Mouse (Mus musculus) adrenal gland, postnatal 36 days (tissue): ENCODE data around the gene Morf4l2. TPM values are rescaled to one million over a fixed set of nuclear protein-coding genes. Genes with fewer than 3 reads are reported as not detected.
"Not testable (repeated sequence)": the region's sequence is repeated elsewhere in the genome, so short reads cannot be mapped to it uniquely, and the experiment has no call there.

Experiments used
- DNase-seq, 2 experiments: peaks; one replicate each; pipeline ENCODE4 v3.0.0; 2021; ENCODE audit warnings: mixed read lengths in 1 of 2
- long read RNA-seq, 2 experiments: library from polyadenylated mRNA; stranded (forward); transcript quantifications; one replicate each; pipeline ENCODE4 v2.0.0; 2021; ENCODE audit warnings: borderline sequencing depth in 2 of 2
- total RNA-seq, 2 experiments: library from RNA; stranded (reverse); gene quantifications; 2 replicates each; pipeline ENCODE4 v1.2.3; 2021

Gene Morf4l2
- 100 to 1,000 TPM; 280 to 471 TPM for total RNA-seq
- long read RNA-seq, experiment 1, transcript Morf4l2-202 (4 exons, 1,859 nt): major isoform, 223 of 243 reads
- long read RNA-seq, experiment 1, partial matches to known transcripts: 0 of 243 reads
- long read RNA-seq, experiment 1, other reads (novel, unspliced or antisense): 15 of 243 reads
- long read RNA-seq, experiment 2, transcript Morf4l2-202 (4 exons, 1,859 nt): major isoform, 78 of 83 reads
- long read RNA-seq, experiment 2, partial matches to known transcripts: 0 of 83 reads
- long read RNA-seq, experiment 2, other reads (novel, unspliced or antisense): 2 of 83 reads

DNA sequence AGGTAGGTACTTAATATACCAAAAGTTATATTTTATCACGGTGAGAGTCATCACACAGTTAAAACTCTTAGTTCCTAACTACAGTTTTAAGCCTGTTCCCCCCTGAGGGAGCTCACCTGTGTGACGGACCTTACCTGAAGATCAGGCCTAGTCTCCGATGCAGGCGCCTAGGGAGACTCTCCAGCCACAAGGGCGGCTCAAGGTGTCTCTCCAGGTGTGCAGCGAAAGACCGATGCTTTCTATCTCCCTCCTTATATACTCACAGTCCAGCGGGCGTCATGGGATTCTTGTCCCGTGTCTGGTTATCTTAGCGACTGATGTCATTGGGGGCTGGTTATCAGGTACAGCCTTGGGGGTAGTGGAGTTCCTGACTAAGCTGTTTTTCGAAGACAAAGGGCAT lies at the start of gene Morf4l2:
Gene Morf4l2 (minus strand): TSS at position 232 of the 400 bp plus-strand sequence.
- DNase-seq: no peak

DNA sequence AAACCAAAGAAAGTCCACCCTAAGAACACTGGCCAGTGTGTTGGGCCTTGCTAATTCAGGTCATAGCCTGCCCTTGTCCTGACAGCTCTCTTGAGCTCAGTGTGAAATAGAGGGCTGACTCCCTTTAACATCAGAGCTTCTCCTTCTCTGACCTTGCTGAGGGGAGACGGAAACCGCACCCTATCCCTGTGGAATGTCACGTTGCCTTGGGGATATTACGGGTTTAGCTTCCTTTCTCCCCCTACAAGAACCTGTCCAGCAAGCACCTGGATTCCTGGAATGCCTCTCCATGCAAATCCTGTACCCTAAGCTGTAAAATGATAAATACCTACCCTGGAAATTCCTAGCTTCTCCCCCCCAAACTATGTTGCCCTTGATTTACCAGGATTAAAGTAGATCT lies 46.0 kb upstream of the Morf4l2 start:
- no peak for DNase-seq

DNA sequence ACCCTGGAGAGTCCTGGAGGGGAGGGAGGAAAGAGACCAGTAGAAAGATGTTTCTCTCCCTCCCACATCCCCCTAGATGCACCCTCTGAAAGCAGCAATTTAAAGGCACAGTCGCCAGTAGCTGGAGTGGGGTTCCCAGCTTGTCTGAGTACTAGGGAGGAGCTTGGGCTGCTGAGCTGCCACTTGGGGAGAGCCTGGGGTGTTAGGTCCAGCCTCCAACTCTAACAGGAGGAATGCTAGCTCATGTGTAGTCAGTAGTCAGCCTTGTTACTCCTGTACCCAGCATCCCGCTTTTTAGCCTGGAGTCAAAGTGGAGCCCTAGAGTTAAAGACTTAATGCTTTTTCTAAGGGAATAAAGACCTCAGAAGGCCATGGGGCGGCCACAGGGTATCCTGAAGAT lies 36.6 kb upstream of the Morf4l2 start, which contains the start of gene Glra4:
Gene Glra4 (minus strand): TSS at position 101 of the 400 bp plus-strand sequence.
- no peak for DNase-seq

DNA sequence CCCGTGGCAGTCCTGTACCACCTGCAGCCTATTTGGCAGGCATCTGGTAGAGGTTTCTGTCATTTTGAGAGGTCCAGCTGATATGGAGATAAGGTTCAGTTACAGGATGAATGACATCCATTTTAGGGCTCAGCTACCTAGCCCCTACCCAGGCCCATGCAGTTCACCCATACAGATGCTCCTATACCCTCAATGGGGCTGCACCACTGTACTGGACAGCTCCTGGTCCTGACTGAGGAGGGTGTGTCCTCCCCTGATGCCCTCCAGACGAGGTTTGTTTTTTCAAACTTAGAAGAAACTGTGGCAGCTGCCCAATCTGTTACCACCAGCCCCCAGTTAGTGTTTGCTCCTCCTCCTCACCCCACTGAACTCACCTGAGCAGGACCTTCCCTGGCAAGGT lies 35.8 kb upstream of the Morf4l2 start:
- no peak for DNase-seq

DNA sequence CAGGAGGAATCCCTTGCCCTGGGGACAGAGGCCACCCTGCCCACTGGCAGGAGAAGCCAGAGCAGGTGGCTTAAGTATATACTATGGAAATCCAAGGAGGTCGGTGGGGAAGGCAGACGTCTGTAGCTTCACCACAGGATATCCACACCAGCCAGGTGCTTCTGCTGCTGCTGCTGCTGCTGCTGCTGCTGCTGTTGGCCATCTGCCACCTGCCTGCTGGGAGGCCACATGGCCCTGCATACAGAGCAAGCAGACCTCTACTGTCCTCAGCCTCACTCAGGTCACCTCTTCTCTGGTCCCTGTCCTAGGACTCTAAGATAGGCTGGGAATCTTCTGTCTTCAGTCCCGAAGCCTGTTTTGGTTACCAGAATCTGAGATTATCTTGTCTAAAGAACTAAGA lies 34.6 kb upstream of the Morf4l2 start:
- no peak for DNase-seq

DNA sequence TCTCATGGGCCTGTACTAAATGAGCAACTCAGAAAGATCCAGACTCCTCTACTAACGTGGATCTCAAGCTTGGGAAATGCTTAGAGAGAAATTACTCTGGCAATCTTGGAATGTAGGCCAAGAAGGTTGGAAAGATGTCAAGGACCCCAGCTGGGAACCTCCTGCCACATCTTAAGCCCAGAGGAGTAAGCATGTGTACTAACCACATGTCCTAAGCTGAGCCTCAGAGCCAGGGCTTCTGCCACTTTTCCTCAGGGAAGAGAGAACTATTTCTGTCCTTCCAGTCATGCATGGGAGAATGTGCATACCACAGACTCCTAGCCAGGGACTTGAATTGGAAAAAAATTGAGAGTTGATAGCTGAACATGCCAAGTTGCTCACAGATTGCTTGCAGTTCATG lies 29.5 kb upstream of the Morf4l2 start:
- no peak for DNase-seq

DNA sequence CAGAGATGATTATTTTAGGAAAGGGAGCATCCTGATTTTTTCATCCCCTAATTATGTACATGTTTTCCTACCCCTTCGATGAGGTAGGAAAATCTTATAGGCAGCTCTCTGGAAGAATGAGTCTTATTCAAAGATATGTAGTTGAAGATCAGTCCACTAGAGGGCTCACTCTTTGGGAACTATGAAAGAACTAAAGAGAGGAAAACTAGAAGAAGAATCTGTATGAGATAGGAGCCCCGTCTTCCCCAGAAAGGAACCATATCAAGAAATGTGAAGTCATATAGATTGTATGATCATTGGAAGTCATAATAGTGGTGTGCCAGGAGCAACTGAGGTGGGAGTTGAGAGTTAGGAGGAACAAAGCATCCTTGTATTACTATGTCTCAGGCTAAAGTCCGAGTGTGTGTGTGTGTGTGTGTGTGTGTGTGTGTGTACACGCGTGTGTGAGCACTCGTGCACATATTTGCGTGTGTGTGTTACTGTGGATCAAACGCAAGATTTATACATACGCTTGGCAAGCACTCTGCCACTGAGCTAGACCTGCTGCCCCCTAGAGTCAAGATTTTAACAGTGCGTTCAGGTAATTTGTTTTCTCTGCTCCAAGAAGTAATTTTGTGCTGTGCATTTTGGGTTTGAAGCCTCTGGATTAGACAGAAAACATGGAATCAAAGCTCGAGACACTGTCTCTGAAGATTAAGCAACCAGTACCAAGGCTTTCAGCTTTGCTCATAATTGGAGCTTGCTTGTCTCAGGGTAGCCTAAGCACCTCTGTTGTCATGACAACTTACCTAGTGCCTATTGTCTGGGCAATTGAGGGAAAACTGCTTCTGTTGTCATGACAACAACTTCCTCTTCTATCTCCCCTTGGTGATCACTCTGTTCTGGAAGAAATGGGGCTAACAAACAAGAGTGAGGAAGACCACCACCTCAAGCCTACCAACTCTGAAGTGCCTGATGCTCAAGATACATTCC lies 17.9 kb upstream of the Morf4l2 start:
- DNase-seq: no peak

DNA sequence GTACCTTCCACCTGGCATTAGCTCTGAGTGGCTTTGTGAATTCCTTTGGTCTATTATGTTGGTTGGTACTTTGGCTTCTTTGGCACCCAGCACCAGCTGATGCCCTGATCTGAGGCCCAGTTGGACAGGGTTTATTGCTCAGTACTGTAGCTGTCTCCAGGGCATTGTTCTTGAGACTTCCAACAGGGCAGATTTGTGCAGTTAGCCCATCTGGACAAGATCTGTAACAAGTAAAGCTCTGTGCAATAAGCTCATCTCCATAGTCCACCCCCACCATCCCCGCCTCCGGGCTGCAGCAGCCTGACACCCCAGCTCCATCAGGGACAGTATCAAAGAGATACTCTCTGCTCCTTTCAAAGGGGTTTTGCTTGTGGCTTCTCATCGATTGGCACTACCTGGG lies 12.0 kb upstream of the Morf4l2 start:
- no peak for DNase-seq

DNA sequence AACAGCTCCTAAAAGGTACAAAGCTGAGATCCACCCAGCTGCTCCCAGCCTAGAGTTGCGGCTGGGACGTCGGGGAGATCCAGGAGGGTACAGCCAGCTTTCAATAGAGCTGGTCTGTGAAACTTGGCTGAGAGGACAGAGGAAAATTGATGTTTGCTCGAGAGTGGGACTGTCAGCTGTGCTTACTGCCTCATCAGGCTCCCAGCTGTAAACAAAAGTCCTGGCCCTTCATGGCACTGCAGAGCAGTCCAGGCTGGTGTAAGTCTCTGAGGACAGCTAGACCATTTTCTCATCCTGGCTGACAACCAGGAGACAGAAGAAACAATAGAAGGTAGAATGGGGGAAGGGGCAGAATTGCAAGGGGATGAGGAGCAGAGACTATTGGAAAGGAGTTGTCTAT lies 5.8 kb upstream of the Morf4l2 start:
- no peak for DNase-seq

DNA sequence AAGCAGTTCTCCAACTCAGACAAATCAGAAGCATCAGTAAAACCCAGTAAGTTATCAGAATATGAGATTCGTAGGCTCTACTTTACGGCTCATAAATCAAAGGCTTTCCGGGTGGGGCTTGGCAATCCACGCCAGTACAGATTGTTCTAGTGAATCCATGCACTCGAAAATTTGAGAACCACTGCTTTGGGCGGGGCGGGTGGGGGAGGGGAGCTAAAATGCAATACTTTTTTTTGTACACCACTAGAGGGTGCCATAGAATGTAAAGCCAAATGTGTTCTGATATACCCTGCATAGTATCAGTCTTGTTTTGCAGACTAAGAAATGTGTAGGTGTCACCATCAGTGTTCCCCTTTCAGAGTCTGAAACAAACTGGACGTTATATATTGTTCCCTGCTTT lies 1.2 kb upstream of the Morf4l2 start:
- DNase-seq: no peak

DNA sequence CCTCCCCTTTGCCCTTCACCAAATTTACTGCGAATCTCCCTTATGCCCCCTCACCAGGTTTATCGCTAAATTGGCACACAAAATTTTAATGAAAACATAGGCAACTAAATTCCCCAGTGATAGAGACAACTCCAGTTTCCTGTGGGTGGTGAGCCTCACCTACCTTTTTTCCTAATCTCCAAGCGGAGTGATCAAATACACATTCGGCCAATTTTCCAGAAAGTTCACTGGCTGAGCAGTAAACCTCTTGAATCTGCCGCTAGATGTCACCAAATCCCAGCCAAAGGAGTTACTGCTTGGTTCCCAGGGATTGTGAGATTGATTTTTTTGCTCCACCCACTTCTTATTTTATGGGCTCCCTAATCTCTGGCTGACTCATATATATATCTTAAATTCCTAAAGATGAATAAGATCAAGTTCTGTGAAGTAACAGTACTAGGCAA lies 808 bp downstream of the Morf4l2 start:
- DNase-seq: peak; percentile 47 to 75

DNA sequence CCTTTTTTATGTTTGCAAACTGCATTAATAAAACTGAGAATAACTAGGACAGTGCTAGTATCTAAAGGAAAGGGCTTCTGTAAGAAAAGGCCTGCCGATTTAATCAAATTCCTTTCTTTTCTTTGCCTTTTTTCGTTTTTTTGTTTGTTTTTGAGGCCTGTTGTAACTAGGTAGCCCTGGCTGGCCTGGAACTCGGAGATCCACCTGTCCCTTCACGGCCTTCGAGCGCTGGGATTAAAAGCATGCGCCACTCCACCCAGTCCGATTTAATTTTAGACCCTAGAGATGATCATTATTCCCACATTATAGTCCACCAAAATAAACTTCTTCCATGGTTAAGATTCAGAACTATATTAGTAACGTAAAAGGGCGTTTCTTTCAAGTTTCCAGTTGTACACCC lies 1.2 kb downstream of the Morf4l2 start:
- DNase-seq: no peak

DNA sequence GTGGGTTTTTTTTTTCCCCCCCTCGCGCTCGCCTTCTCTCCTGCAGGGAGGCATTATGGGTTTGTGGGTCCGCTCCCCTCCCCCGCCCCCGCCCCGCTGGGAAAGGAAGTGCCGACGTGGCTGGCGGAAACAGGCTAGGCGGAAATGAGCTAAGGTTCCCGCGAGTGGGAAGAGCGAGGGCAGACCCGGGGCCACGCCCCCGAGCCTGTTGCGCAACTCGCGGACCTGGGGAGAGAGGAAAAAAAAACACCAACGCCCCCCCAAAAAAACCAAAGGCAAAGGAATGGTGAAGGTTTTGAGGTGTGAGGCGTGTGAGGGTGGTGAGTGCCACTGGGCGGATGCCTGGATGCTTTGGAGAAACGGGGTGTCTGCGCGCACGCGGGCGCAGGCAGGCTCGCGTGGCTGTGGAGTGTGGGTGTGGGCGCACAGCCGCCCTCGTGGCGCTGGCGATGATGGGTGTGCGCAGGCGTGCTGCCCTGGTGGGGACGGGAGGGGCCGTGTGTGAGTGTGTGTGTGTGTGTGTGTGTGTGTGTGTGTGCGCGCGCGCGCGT lies 1.8 kb downstream of the Morf4l2 start:
- DNase-seq: peak; percentile 89 to 92

DNA sequence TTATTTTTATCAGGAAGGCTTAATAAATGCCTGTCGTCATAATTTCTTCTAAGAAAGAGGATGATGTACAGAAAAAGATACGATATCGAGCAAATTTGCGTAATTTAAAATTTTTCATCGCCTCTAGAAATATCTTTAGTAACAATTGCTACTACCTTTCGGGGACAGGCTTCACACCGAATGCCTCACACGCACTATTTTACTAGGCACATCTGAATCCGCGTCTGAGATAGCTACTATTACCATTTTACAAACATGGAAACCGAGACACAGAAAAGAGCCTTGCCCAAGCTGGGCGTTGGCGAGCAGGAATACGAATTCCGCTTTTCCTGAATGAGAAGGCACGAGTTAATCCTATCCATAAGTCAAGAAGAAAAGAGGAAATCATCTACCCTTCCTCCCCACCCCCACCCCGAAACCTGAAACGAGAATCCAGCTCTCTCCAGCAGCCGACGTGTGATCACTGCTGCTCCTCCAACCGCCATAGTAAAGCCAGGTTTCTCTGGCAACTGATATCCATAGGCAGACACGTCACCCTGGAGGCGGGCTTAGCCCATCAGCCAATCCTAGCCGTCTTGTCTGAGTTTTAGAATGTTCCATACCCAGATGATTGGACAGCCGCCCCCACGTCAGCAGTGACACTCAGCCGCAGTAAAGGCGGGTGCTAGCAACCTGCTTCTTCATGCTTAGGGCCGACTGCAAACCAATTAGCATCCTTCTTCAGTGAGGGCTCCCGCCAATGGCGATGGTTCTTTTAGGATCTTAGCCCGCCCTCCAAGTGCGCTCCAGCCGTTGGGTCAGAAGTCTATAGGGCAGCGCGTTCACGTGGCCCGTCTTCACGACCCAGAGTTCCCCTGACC lies 2.5 kb downstream of the Morf4l2 start:
- peak; percentile 91 to 92 for DNase-seq

DNA sequence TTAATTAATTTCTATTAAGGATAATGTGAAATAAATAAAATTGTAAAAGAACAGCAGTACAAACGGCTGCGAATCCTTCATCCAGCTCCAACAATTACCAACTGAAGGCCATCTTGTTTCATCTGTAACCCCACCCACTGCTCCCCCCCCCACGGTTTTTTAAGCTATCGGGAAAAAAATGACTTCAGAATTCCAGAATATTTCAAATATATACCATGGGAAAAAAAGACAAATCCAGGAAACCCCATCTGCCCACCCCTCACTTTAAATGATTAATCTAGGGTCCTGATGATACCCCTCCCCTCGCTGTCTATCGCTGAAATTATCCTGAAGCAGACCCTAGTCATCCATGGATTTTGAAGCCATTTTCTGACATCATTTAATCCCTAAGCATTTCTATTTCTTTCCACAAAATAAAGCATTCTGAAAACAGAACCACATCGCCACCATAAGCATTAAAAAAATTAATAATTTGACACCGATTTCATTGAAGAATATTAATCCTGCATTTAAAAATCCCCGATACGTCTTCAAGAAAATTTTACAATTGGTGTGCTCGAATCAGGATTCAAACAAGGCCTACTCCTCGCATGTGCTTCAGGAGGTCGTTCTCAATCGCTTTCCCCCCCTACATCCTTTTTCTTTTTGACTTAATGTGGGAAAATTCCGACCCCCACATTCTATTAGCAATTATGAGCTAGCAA lies 3.3 kb downstream of the Morf4l2 start:
- DNase-seq: no peak

DNA sequence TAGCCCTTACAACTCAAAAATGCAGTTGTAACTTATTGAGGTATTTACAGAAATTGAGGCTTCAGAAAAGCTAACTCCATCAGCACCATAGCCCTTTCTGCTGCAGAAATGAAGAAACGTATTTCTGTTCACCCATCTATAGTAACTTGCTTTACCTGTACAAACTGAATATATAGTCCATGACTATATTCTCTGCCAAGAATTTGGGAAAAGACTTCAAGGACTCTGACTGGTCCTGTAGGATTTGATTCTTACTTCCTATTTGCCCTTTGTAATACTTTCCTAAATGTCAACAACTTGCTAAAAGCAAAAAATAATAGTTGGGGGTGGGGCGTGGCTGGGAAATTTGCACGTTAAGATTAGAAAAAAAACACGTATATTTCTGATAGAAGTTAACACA lies 11.5 kb downstream of the Morf4l2 start:
- no peak for DNase-seq

DNA sequence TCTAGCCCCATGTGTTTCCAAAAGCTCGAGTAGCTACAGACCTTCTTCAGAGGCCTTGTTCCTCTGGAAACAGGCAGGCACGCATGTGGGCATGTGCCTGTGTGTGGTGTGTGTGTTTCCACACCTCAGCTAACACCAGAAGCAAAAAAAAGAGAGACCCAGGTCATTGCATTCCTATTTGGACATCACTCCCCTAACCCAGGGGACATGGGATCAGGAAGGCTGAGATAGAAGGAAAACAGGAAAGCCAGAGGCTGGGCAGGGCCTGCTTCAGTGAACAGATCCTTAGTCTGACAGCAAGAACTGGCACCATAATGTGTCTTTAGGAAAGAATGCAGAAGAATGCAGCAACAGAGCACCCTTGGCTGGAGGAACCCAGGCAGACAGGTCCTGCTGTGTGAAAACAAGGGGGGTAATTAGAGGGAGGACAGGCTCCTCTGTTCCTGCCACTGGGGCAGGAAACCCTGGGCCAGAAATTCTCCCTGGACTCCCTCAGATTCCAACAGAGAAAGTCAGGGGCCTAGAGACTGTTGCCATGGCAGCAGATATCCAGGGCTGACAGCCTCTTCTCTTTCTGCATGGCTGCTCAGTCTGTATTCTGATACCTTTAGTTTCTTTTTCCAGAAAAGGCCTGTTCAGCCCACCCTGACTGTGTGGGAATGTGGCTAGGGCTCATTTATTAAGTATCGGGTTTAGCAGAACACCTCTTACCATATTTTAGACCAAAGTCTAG lies 28.6 kb downstream of the Morf4l2 start:
- DNase-seq: not testable (repeated sequence)

DNA sequence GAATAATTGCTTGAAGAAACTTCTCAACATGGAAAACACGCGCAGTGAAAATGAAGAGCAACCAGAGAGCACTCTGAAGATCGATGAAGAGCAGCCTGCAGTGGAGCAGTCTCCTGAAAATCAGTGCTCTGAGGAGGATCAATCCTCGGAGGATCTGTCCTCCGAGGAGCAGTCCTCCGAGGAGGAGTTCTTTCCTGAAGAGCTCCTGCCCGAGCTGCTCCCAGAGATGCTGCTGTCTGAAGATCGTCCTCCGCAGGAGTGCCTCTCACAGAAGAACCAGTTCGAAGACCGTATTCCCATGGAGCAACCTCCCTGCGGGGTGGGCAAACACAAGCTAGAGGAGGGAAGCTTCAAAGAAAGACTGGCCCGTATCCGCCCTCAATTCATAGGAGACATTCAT lies 34.7 kb downstream of the Morf4l2 start:
- peak in 1 of 2 experiments; percentile 3 for DNase-seq

DNA sequence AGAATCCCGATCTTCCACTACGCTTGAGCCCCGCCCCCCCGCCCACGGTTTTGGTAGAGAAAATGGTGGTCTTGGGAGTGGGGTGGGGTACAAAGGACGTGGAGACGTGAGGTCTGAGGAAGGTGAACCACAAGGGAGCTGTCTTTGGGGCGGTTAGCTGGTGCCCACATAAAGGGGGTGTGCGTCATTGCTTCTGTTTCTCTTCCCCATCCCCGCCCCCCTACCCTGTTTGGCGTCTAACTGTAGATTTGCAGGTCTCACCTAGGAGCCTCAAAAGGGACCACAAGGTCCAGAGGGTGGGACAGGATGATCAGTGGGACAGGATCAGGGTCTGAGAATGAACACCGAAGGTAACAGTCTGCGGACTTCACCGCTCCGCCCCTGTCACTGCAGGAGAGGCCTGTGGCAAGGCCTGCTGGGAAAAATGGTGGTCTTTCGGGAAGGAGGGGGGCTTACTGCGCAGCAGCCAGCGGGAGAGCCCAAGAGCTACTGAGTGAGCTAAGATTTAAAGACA lies 35.3 kb downstream of the Morf4l2 start:
- DNase-seq: peak; percentile 28 to 48
